Mouse (Mus musculus) cortical plate, adult 2 months (tissue): ENCODE measurements around the gene Uggt2. TPM values are rescaled to one million over a fixed set of nuclear protein-coding genes. Genes with fewer than 3 reads are reported as not detected.

Experiments used
- H3K27ac ChIP-seq: fragments of 200-500 bp; 2 replicates; pipeline ENCODE4 v1.5.1; 2012; ENCODE audit warnings: low read length, control low read depth, inconsistent platforms; ENCODE audit not compliant: insufficient read depth
- H3K4me1 ChIP-seq: fragments of 200-500 bp; 2 replicates; pipeline ENCODE4 v1.6.1; 2011; ENCODE audit warnings: low read length; ENCODE audit not compliant: control insufficient read depth, insufficient read depth
- H3K4me3 ChIP-seq: fragments of 200-500 bp; 2 replicates; pipeline ENCODE4 v1.5.1; 2011; ENCODE audit warnings: mild to moderate bottlenecking, low read length, control low read depth; ENCODE audit not compliant: insufficient read depth
- CTCF ChIP-seq: fragments of 200-500 bp; IDR thresholded peaks from 2 replicates; pipeline ENCODE4 v1.5.1; 2011; ENCODE audit warnings: mild to moderate bottlenecking, control low read depth, low read length; ENCODE audit not compliant: insufficient read depth; ENCODE audit errors: extremely low read depth
- POLR2A ChIP-seq: fragments of 200-500 bp; IDR thresholded peaks from 2 replicates; pipeline ENCODE4 v1.6.1; 2011; ENCODE audit warnings: mild to moderate bottlenecking, low read length, control low read depth; ENCODE audit not compliant: insufficient read depth; ENCODE audit errors: extremely low read depth
- polyA plus RNA-seq: library from polyadenylated mRNA; depleted of rRNA; stranded (reverse); fragments of >200 nt; gene quantifications from 2 replicates; pipeline ENCODE4 v1.2.3, GENCODE M21; 2012; rRNA removed

Gene Uggt2
- polyA plus RNA-seq, result 48.1 and 60.1 TPM in 2 replicates

GRCm38 (mm10) chr14:119098851-119099569 lies at the start of gene Uggt2:
Gene Uggt2 (minus strand): TSS chr14:119099430.
- H3K4me3 ChIP-seq, result peak within 1 kb of the TSS; percentile 72
- H3K27ac ChIP-seq, result peak within 1 kb of the TSS; percentile 37
- peaks cover 5% of the 10 kb centered on the region for H3K4me1 ChIP-seq
- TF ChIP-seq POLR2A (peak; percentile 58; the same call in 1 of the 2 replicates), CTCF (peak; percentile 41)

DNA sequence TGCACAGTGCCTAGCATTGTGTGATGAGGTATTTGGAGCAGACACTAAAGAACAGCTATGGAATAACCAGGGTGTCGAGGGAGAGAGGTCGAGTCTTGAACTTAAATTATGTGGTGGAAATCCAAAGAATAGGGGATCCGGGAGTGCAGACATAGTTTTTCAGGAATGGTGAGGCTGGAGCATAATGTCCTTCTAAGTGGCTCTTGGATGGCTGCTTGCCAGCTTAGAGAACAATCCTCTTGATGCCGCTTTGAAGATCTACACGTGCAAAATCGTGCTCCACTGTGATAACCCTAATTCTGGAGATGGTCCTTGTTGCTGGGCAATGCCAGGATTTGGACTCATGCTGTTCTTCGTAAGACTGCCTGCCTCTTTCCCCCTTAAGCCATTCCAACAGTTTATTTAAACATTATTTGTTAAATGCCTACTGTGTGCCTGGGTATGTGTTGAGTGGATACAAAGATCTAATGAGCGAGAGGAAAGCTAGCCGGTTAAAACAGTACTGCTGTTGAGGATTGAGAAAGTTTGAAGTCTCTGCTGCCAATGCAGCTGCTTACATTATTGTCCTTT lies 40.2 kb upstream of the Uggt2 start:
- H3K27ac ChIP-seq, result 0 out of 2 replicates have a peak overlapping the region, but pooled peaks have one; percentile 6
- TF ChIP-seq CTCF (no peak), POLR2A (no peak)
- no peaks in the 10 kb centered on the region; the same call in 1 of the 2 replicates for H3K4me1 ChIP-seq
- peak overlapping the region; percentile 70 for H3K4me3 ChIP-seq

- Histone ChIP-seq H3K4me1 (no peaks in the 10 kb centered on the region; the same call in 1 of the 2 replicates), H3K27ac (peak overlapping the region; percentile 15; the same call in 1 of the 2 replicates), H3K4me3 (peak overlapping the region; percentile 70)
- TF ChIP-seq POLR2A, result no peak
- no peak for TF ChIP-seq CTCF
Measured at GRCm38 (mm10) chr14:119138786-119139100, 39.5 kb upstream of the Uggt2 start.

- peak within 1 kb of the TSS; percentile 70 for H3K4me3 ChIP-seq
- no peak for TF ChIP-seq CTCF
- TF ChIP-seq POLR2A, result no peak
- H3K4me1 ChIP-seq, result no peaks in the 10 kb centered on the region; the same call in 1 of the 2 replicates
- H3K27ac ChIP-seq, result peak within 1 kb of the TSS; percentile 15; the same call in 1 of the 2 replicates
Measured at GRCm38 (mm10) chr14:119137906-119138785, 38.9 kb upstream of the Uggt2 start, which contains the start of gene Hs6st3. Gene Hs6st3 (plus strand): TSS chr14:119138341.

DNA sequence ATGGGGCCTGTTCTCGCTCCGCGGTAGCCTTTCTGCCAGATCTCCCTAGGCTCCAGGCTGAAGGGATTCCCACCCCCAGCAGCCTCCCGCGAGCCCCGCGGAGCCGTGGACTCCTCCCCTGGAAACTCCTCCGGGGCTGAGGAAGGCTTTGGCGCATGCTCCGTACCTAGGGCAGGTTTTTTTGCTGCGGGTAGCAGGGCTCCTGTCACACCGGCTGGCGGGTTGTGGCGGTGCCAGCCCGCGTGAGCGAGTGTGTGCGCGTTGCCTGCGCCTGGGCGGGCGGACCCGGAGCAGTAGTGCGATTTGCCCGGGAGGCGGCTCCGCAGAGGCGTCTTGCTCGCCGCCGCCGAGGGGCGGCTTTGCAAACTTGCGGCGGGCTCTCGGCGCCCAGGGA lies 38.3 kb upstream of the Uggt2 start:
- Histone ChIP-seq H3K4me1 (no peaks in the 10 kb centered on the region; the same call in 1 of the 2 replicates), H3K4me3 (peak overlapping the region; percentile 70), H3K27ac (no peak overlapping the region)
- TF ChIP-seq POLR2A, result peak; percentile 87
- no peak for TF ChIP-seq CTCF

- H3K4me1 ChIP-seq, result no peaks in the 10 kb centered on the region
- H3K4me3 ChIP-seq, result no peak overlapping the region
- TF ChIP-seq POLR2A, result no peak
- no peak for TF ChIP-seq CTCF
- H3K27ac ChIP-seq, result no peak overlapping the region
Measured at GRCm38 (mm10) chr14:119127330-119127729, 28.1 kb upstream of the Uggt2 start.

- TF ChIP-seq POLR2A, result no peak
- TF ChIP-seq CTCF, result no peak
- no peaks in the 10 kb centered on the region for H3K4me1 ChIP-seq
- H3K27ac ChIP-seq, result no peak overlapping the region
- H3K4me3 ChIP-seq, result no peak overlapping the region
Measured at GRCm38 (mm10) chr14:119125840-119126239, 26.6 kb upstream of the Uggt2 start.

- H3K4me1 ChIP-seq, result no peaks in the 10 kb centered on the region
- TF ChIP-seq CTCF (peak; percentile 56), POLR2A (no peak)
- no peak overlapping the region for H3K4me3 ChIP-seq
- H3K27ac ChIP-seq, result no peak overlapping the region
Measured at GRCm38 (mm10) chr14:119124061-119124460, 24.8 kb upstream of the Uggt2 start.

DNA sequence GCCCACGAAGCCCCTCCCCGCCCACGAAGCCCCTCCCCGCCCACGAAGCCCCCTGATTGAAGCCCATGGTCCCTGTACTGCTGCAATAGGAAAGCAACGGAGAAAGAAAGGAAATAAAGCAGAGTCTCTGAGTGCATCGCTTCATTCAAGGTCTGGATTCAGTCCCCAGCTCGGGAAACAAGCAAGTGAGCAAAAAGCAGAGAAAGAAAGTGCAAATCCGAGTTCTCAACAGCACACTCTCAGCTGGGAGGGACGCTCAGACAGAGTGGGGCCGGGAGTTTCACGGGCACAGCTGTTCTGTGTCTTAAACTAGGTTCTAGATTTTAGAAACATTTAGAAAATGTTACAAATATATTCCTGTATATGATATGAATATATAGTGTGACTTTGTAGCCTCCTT lies 24.4 kb upstream of the Uggt2 start:
- H3K4me3 ChIP-seq, result peak overlapping the region; percentile 19; the same call in 1 of the 2 replicates

GRCm38 (mm10) chr14:119112558-119112957 lies 13.3 kb upstream of the Uggt2 start:
- Histone ChIP-seq H3K27ac (no peak overlapping the region), H3K4me3 (no peak overlapping the region), H3K4me1 (no peaks in the 10 kb centered on the region)
- TF ChIP-seq CTCF (peak; percentile 25; the same call in 1 of the 2 replicates), POLR2A (no peak)

More for the DNA sequence above, 24.4 kb upstream of the Uggt2 start:
- no peak for TF ChIP-seq POLR2A
- TF ChIP-seq CTCF, result no peak
- no peaks in the 10 kb centered on the region for H3K4me1 ChIP-seq
- no peak overlapping the region for H3K27ac ChIP-seq
